Mouse (Mus musculus) adrenal gland, postnatal 14 days (tissue): ENCODE data around the gene Tmc4. TPM values are rescaled to one million over a fixed set of nuclear protein-coding genes. Genes with fewer than 3 reads are reported as not detected.

Source experiments
- DNase-seq: peaks from one replicate; pipeline ENCODE4 v3.0.0; 2021; ENCODE audit warnings: mixed read lengths
- total RNA-seq: library from RNA; stranded (reverse); gene quantifications from 2 replicates; pipeline ENCODE4 v1.2.3, GENCODE M21; 2021

Tmc4 gene
- total RNA-seq, 1 experiment from 2014 or later, result 5.6 TPM

- DNase-seq, result no peak
These were observed 15.1 kb upstream of the Tmc4 start, which contains the start of gene Tsen34 for GRCm38 (mm10) chr7:3692382-3692986. TSS of gene Tsen34 (plus strand) at chr7:3692863.

- no peak for DNase-seq
These were observed 14.6 kb upstream of the Tmc4 start for GRCm38 (mm10) chr7:3691919-3692318.

- DNase-seq, result no peak
These were observed 8.2 kb upstream of the Tmc4 start for GRCm38 (mm10) chr7:3685400-3686187.

GRCm38 (mm10) chr7:3684698-3685097, 7.3 kb upstream of the Tmc4 start:
- no peak for DNase-seq

GRCm38 (mm10) chr7:3683908-3684550, 6.7 kb upstream of the Tmc4 start:
- no peak for DNase-seq

- no peak for DNase-seq
These were observed 982 bp downstream of the Tmc4 start for GRCm38 (mm10) chr7:3676371-3676770.

GRCm38 (mm10) chr7:3675228-3675548, 2.2 kb downstream of the Tmc4 start:
- no peak for DNase-seq

GRCm38 (mm10) chr7:3674507-3675227, 2.7 kb downstream of the Tmc4 start:
- DNase-seq, result peak; percentile 91

GRCm38 (mm10) chr7:3666921-3667391, 10.4 kb downstream of the Tmc4 start:
- DNase-seq, result peak; percentile 54

GRCm38 (mm10) chr7:3665215-3666114, 11.9 kb downstream of the Tmc4 start, which contains the start of gene Leng1:
TSS of gene Leng1 (minus strand) at chr7:3665840.
- peak; percentile 97 for DNase-seq

GRCm38 (mm10) chr7:3664524-3665214, 12.7 kb downstream of the Tmc4 start:
- peak; percentile 34 for DNase-seq

GRCm38 (mm10) chr7:3658578-3658977, 18.8 kb downstream of the Tmc4 start:
- no peak for DNase-seq

GRCm38 (mm10) chr7:3656966-3657365, 20.4 kb downstream of the Tmc4 start:
- no peak for DNase-seq

GRCm38 (mm10) chr7:3646641-3647040, 30.7 kb downstream of the Tmc4 start:
- DNase-seq, result no peak

- DNase-seq, result no peak
These were observed 31.2 kb downstream of the Tmc4 start for GRCm38 (mm10) chr7:3646188-3646587.

GRCm38 (mm10) chr7:3645488-3646025, 31.8 kb downstream of the Tmc4 start:
- no peak for DNase-seq

- peak; percentile 98 for DNase-seq
These were observed 32.5 kb downstream of the Tmc4 start, which contains the start of gene Cnot3 for GRCm38 (mm10) chr7:3644672-3645487. TSS of gene Cnot3 (plus strand) at chr7:3645268.

GRCm38 (mm10) chr7:3644348-3644671, 33.0 kb downstream of the Tmc4 start:
- DNase-seq, result no peak

GRCm38 (mm10) chr7:3643843-3644242, 33.5 kb downstream of the Tmc4 start:
- no peak for DNase-seq

- no peak for DNase-seq
These were observed 33.9 kb downstream of the Tmc4 start for GRCm38 (mm10) chr7:3643412-3643811.
